In genomic region chrX:142724203-142724602, GRCm38 (mm10) we compare ENCODE assay signal across 34 mouse cellular contexts.
"Had no signal": no experiment of that assay in that cellular context is flagged by ENCODE, and none has a peak within 500 bp of the region (broad histone marks: within the 10 kb centered on the region; RNA-seq: fewer than 3 reads in every experiment).

No protein-coding gene starts in this region.

- DNase-seq: heart, postnatal 10 days; heart, postnatal 14 days; heart, postnatal 36 days; heart, postnatal 4 days; kidney, adult 11 months; kidney, adult 18-20 months; kidney, adult 2 months; kidney, adult 8-10 months; kidney, adult 9 months; kidney, postnatal 10 days; kidney, postnatal 14 days; kidney, postnatal 25 days; kidney, postnatal 36 days; kidney, postnatal 4 days; layer of hippocampus, adult 9-11 months; layer of hippocampus, postnatal 36 days had no signal

- H3K27ac ChIP-seq: heart, embryonic 10.5 days; heart, embryonic 15.5 days; hindbrain, embryonic 10.5 days; hindbrain, embryonic 12.5 days; hindbrain, embryonic 13.5 days; hindbrain, embryonic 14.5 days; hindbrain, embryonic 15.5 days; hindbrain, postnatal 0 days; intestine, embryonic 15.5 days; kidney, embryonic 15.5 days; kidney, postnatal 0 days; layer of hippocampus, adult 2 months; left cerebral cortex, adult 2 months had no signal

- H3K9ac ChIP-seq: heart, embryonic 12.5 days; heart, embryonic 15.5 days; hindbrain, embryonic 12.5 days; hindbrain, embryonic 13.5 days; hindbrain, embryonic 14.5 days; hindbrain, embryonic 15.5 days; intestine, embryonic 15.5 days; kidney, embryonic 15.5 days had no signal

- H3K4me3 ChIP-seq: heart, embryonic 10.5 days; heart, embryonic 12.5 days; heart, embryonic 15.5 days; hindbrain, embryonic 10.5 days; hindbrain, embryonic 12.5 days; hindbrain, embryonic 13.5 days; hindbrain, embryonic 15.5 days; intestine, embryonic 15.5 days; kidney, embryonic 15.5 days; layer of hippocampus, adult 2 months; left cerebral cortex, adult 2 months had no signal

- H3K27me3 ChIP-seq: heart, embryonic 12.5 days; heart, embryonic 15.5 days; intestine, embryonic 15.5 days had no signal

- H3K9me3 ChIP-seq: heart, embryonic 10.5 days; heart, embryonic 12.5 days; heart, embryonic 15.5 days; hindbrain, embryonic 10.5 days; hindbrain, embryonic 12.5 days; hindbrain, embryonic 13.5 days; hindbrain, embryonic 15.5 days; intestine, embryonic 15.5 days; kidney, embryonic 15.5 days had no signal

- ATAC-seq: hindbrain, embryonic 16.5 days; hindbrain, postnatal 0 days; inflammation-experienced regulatory T-cells, adult 6 months; intestine, embryonic 15.5 days; intestine, embryonic 16.5 days had no signal

- H3K4me2 ChIP-seq: heart, embryonic 11.5 days; heart, embryonic 12.5 days; heart, embryonic 15.5 days; hindbrain, embryonic 12.5 days; hindbrain, embryonic 13.5 days; hindbrain, embryonic 14.5 days; hindbrain, embryonic 15.5 days; intestine, embryonic 15.5 days; kidney, embryonic 15.5 days had no signal

- H3K4me1 ChIP-seq: hindbrain, embryonic 10.5 days; hindbrain, embryonic 12.5 days; intestine, embryonic 15.5 days had no signal

- H3K36me3 ChIP-seq: heart, embryonic 15.5 days; hindbrain, embryonic 10.5 days; hindbrain, embryonic 12.5 days; hindbrain, embryonic 13.5 days; hindbrain, embryonic 15.5 days; intestine, embryonic 15.5 days; kidney, embryonic 15.5 days had no signal
